Mouse (Mus musculus) adipose tissue, adult 10 weeks (tissue): ENCODE data around the gene Fam102a. TPM values are rescaled to one million over a fixed set of nuclear protein-coding genes. Genes with fewer than 3 reads are reported as not detected.

Source experiments
- polyA plus RNA-seq: library from polyadenylated mRNA; stranded (reverse); fragments of 350-450 nt; fragmentation: Illumina TruSeq; extraction: RNeasy Lipid Tissue Mini Kit (QIAGEN cat#74804); gene quantifications from one replicate; pipeline ENCODE4 v1.2.3, GENCODE M21; 2014; ENCODE audit warnings: low read depth, low replicate concordance

Gene Fam102a
- 29.4 TPM for polyA plus RNA-seq

GRCm38 (mm10) chr2:32534733-32535471, at the start of gene Fam102a:
Gene Fam102a, plus strand, starts transcription at chr2:32535332.

GRCm38 (mm10) chr2:32570698-32571494, 35.8 kb downstream of the Fam102a start, which contains the start of gene Dpm2:
Gene Dpm2, plus strand, starts transcription at chr2:32570858.

GRCm38 (mm10) chr2:32574497-32574896, 39.4 kb downstream of the Fam102a start, which contains the start of gene Pip5kl1:
Gene Pip5kl1, plus strand, starts transcription at chr2:32574797.

GRCm38 (mm10) chr2:32575586-32576160, 40.5 kb downstream of the Fam102a start, which contains the start of gene 9430097D07Rik:
Gene 9430097D07Rik, minus strand, starts transcription at chr2:32575684.

GRCm38 (mm10) chr2:32586871-32587351, 51.8 kb downstream of the Fam102a start, which contains the start of gene St6galnac4:
Gene St6galnac4, plus strand, starts transcription at chr2:32587095.

GRCm38 (mm10) chr2:32599409-32599808, 64.3 kb downstream of the Fam102a start, which contains the start of gene St6galnac6:
Gene St6galnac6, plus strand, starts transcription at chr2:32599709.

Other genes with a start within 250 kb of the Fam102a start
- 56.8 TPM for gene Golga2, start 247.9 kb upstream of the Fam102a start, polyA plus RNA-seq
- 435 TPM for gene Swi5, start 247.3 kb upstream of the Fam102a start, polyA plus RNA-seq
- gene Ciz1, start 183.0 kb upstream of the Fam102a start, polyA plus RNA-seq, result 72.0 TPM
- gene Dnm1, start 182.0 kb upstream of the Fam102a start, polyA plus RNA-seq, result 15.8 TPM
- gene 1110008P14Rik, start 153.4 kb upstream of the Fam102a start, polyA plus RNA-seq, result 149 TPM
- 3,725 TPM for gene Lcn2, start 147.1 kb upstream of the Fam102a start, polyA plus RNA-seq
- gene Ptges2, start 139.4 kb upstream of the Fam102a start, polyA plus RNA-seq, result 33.6 TPM
- 3.6 TPM for gene Naif1, start 84.9 kb upstream of the Fam102a start, polyA plus RNA-seq
- 25.0 TPM for gene Slc25a25, start 83.9 kb upstream of the Fam102a start, polyA plus RNA-seq
- gene Dpm2, start 35.5 kb downstream of the Fam102a start, polyA plus RNA-seq, result 87.5 TPM
- gene Pip5kl1, start 39.5 kb downstream of the Fam102a start, polyA plus RNA-seq, result not detected
- not detected for gene 9430097D07Rik, start 40.4 kb downstream of the Fam102a start, polyA plus RNA-seq
- gene St6galnac4, start 51.8 kb downstream of the Fam102a start, polyA plus RNA-seq, result 28.3 TPM
- gene St6galnac6, start 64.4 kb downstream of the Fam102a start, polyA plus RNA-seq, result 24.1 TPM
- 38.9 TPM for gene Ak1, start 86.4 kb downstream of the Fam102a start, polyA plus RNA-seq
- gene Eng, start 111.3 kb downstream of the Fam102a start, polyA plus RNA-seq, result 49.7 TPM
- gene Fpgs, start 168.8 kb downstream of the Fam102a start, polyA plus RNA-seq, result 50.8 TPM
- 63.0 TPM for gene Cdk9, start 177.7 kb downstream of the Fam102a start, polyA plus RNA-seq
- 12.2 TPM for gene Sh2d3c, start 185.7 kb downstream of the Fam102a start, polyA plus RNA-seq
- not detected for gene 6330409D20Rik, start 205.7 kb downstream of the Fam102a start, polyA plus RNA-seq
- gene Tor2a, start 221.9 kb downstream of the Fam102a start, polyA plus RNA-seq, result 40.9 TPM
- gene Ttc16, start 240.3 kb downstream of the Fam102a start, polyA plus RNA-seq, result 4.4 TPM
- 5.0 TPM for gene Ptrh1, start 240.5 kb downstream of the Fam102a start, polyA plus RNA-seq
- 3.0 TPM for gene Cfap157, start 249.1 kb downstream of the Fam102a start, polyA plus RNA-seq